Mouse (Mus musculus) layer of hippocampus, adult 11-12 months (tissue): ENCODE results near the gene Pde4d.

Experiments
- DNase-seq: peaks from one replicate; pipeline ENCODE4 v3.0.0; 2022; ENCODE audit warnings: low spot score

Gene Pde4d

GRCm38 (mm10) chr13:109902460-109902854, 1452.7 kb downstream of the Pde4d start:
- DNase-seq, result peak; percentile 46

DNA sequence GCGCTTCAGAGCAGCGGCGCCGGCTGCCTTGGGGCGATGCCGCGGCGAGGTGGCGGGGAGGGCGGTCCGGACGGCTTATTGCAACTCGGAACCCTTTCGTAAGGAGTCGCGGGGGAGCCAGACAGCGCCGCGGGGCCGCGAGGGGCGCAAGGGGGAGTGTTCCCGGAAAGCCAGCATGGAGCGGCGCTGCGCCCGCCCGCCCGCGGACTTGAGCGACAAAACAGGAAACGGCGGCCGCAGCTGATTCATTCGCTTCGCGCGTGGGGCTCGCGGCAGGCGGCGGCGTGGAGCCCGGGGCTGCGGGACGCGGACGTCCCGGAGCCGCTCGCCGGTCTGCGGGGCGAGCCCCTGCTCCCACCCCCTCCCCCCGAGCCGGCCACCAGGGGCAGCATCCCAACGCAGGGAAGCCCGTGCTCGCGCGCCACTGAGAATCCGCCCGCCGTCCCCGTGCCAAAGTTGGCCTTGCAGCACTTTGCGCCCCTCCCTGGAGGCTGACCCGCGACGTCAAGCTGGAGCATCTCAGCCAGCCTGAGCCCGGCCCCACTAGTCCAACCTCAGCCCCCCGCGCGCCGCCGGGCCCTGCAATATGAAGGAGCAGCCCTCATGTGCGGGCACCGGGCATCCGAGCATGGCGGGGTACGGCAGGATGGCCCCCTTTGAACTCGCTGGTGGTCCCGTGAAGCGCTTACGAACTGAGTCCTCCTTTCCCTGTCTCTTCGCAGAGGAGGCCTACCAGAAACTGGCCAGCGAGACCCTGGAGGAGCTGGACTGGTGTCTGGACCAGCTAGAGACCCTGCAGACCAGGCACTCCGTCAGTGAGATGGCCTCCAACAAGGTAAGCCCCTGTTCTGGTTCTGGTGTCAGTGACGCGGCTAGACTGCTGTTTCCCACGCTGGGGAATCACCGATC, 1453.4 kb downstream of the Pde4d start:
- peak; percentile 52 for DNase-seq

DNA sequence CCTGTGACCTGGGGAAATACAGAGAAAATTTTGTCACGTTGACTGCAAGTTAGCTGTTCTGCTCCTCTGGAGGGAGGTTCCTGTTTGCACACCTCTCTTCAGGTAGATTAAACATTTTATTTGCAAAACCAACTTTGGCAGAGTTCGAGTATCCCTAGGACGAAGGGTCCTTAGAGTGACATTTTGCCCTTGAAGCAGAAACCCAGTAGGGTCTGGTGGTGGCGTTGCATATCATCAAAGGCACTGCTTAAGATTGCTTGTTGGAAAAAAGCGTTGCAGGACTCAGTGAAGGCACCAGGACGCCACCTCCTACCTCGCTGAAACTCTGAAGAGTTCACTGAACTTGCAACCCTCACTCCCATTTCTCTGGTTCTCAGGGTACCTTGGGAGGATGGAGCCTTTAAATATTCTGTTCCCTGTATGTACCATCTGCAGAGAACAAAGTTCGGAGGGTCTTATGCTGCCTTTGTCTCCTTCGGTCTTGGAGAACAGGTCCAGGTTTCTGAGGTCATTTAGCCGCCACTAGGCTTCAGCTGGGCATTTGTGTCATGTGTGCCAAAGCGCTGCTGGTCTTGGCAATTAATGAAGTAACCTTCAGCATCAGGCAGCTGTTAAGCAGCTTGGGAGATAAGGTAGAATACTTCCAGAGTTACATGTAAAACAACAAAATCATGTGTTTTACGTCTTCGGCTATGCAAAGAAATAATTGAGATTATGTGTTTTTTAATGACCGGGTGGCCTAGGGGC, 1454.2 kb downstream of the Pde4d start:
- DNase-seq, result no peak

- DNase-seq, result no peak
Measured at GRCm38 (mm10) chr13:109906342-109906888, 1456.7 kb downstream of the Pde4d start.

DNA sequence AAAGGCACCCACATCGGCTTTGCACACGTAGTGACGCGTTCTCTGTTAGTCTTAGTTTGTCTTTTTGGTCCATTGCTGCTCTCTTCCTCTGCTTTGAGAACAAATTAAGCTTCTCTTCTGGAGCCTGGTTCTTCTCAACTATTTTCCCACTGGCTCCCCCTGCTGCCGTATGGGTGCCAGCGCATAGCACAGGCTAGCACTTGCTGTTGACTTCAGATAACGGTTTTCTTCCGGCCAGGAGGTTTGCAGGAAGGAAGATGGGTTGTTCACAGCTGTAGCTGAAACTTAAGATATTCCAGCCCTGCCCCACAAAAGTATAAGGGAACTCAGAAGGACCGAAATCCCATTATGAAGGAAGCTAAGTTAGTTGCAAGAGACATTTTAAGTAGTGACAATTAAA, 1457.9 kb downstream of the Pde4d start:
- peak; percentile 79 for DNase-seq

DNA sequence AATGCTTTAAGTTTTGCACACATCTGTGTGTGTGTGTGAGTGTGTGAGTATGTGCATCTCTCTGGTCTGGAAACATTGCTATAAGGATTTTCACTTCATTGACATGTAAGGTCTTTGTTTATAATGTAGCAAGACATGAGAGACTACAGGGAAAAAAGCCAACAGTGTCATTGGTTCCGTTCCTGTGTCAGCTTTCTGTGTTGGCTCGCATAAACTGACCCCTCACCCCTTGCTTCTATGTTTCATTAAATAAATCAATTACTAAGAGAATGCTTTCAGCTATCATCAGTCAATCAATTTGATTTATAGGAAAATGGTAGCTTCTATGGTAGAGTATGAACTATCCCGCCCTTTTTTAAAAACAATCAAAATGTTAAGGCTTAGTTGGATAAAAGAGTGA, 1458.6 kb downstream of the Pde4d start:
- DNase-seq, result no peak

- no peak for DNase-seq
Measured at GRCm38 (mm10) chr13:109909111-109909510, 1459.4 kb downstream of the Pde4d start.

GRCm38 (mm10) chr13:109910915-109911314, 1461.2 kb downstream of the Pde4d start:
- DNase-seq, result no peak

- no peak for DNase-seq
Measured at GRCm38 (mm10) chr13:109912635-109913034, 1462.9 kb downstream of the Pde4d start.

DNA sequence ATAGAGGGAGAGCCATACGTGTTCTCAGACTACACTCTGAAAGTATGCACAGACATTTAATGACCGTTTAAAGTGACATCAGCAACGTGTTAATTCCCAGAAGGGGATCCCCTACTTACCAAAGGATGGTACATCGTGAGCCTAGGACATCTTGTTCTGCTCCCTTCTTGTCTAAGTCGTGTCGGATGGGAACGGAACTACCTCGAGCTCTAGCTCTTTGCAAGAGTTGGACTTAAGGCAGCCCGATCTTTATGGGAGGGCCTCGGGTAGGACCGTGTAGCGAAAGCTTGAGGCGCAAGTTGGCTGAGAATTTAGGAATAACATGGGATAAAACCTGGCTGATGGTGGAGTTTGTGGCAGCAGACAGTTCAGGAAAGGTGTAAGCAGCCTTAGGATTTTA, 1464.5 kb downstream of the Pde4d start:
- no peak for DNase-seq

GRCm38 (mm10) chr13:109914846-109915245, 1465.1 kb downstream of the Pde4d start:
- DNase-seq, result no peak

GRCm38 (mm10) chr13:109915501-109915900, 1465.8 kb downstream of the Pde4d start:
- no peak for DNase-seq

GRCm38 (mm10) chr13:109915964-109916363, 1466.2 kb downstream of the Pde4d start:
- DNase-seq, result no peak

DNA sequence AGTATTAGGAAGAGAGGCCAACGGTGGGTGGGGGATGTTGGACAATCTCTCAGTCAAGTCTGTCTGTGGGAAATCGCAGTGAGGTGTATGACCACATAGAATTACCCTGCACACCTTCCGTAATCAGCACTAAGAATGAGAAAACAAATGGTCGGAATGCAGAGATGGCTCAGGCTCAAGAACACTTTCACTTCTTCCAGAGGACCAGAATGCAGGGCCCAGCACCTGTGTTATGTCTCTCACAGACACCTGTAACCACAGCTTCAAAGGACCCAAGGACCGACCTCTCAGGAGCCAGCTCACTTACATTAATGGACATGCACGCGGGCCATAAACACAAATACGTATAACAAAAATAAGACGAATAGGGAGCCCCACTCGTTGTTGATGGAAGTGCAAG, 1467.8 kb downstream of the Pde4d start:
- DNase-seq, result no peak

DNA sequence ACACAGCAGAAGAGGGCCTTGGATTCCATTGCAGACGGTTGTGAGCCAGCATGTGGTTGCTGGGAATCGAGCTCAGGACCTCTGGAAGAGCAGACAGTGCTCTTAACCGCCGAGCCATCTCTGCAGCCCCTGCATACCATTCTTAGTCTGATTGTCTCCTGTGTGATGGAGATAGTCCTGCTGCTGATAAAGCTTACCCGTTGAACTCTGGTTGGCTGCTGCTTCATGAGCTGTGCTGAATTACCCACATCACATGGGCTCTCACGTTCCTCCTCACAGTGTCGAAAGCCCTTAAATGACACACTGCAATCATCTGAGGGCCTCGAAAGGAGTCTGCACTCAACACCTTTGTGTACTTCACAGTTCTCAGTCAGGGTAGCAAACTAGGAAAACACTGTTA, 1468.9 kb downstream of the Pde4d start:
- no peak for DNase-seq

GRCm38 (mm10) chr13:109920256-109920655, 1470.5 kb downstream of the Pde4d start:
- no peak for DNase-seq

DNA sequence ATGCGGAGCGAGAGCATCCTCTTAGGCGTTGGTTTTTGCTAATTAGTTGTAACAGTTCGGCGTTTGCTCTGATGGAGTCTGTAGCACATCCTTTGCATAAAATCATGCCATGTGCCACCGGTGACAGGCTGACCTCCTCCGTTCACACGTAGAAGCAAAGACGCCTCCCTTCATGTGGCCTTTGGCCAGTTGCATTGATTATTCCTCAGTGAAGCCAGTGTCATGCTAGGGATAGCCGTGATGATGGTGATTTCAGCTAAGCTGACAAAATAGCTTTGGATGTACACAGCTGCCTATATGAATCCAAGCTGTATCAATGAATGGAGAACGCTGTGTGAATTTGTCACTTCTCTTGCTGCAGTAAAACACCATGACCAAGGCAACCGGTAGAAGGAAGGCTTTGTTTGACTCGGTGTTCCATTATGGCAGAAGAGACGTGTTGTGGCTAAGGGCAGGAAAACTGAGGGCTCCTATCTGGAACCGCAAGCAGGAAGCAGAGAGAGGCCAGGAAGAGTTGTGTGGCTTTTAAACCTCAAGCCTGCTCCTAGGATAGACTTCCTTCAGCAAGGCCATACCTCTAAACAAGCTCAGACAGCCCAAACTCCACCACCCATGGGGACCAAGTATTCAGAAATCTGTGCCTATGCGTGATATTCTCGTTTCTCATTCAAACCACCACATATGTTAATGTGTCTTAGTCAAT, 1471.7 kb downstream of the Pde4d start:
- no peak for DNase-seq

GRCm38 (mm10) chr13:109922228-109922627, 1472.5 kb downstream of the Pde4d start:
- peak; percentile 69 for DNase-seq

DNA sequence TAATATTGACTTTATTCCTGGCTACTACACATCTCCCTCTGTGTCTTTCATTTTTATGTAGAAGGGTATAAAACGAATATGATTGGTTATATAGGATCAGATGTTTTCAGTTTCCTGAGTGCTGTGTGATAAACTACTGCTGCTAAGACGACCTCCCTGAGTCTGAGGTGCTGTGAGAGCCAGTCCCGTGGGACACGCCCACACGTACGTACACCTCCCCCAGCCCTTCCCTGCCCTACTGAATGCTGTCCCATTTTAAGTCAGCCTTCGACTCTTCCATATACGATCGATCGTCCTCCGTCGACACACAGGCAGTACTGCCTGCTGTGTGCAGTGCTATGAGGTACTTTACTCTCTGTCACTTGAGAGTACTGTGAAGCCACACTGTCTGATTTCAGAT, 1473.0 kb downstream of the Pde4d start:
- no peak for DNase-seq

GRCm38 (mm10) chr13:109924771-109925170, 1475.0 kb downstream of the Pde4d start:
- DNase-seq, result no peak

DNA sequence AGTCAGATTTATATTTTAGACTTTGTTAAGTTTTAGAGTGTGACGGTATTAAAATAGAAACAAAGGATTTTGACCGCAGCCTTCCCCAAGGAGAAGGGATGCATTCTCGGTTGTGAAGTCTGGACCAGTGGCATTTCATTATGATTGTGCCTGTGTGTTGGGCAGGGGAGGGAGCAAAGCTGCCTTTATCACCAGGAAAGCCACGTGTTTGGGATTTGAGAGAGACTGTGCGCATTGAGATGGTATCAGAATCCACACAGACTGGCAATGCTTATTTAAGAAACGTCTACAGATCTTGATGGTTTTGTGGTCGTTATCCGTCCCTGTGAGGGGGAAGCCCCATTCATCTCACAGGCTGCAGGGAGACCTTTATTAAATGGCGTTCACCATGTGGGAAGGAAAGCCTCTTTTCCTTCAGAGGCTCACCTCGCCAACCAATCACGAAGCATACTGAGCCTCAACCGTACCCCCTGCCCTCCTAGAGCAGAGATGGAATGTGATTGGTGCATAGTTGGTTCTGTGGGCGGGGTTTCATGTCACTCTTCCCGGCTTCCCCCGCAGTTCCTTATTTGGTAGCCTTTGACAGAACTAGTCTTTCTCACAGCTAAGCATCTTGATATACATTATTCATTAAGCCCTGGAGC, 1476.7 kb downstream of the Pde4d start:
- DNase-seq, result peak; percentile 83

GRCm38 (mm10) chr13:109927782-109928181, 1478.0 kb downstream of the Pde4d start:
- no peak for DNase-seq
